Mouse (Mus musculus) intestine, embryonic 15.5 days (tissue): ENCODE measurements around the gene Tuba1c. TPM values are rescaled to one million over a fixed set of nuclear protein-coding genes. Genes with fewer than 3 reads are reported as not detected.

ENCODE experiments used
- ATAC-seq: fragments of 200-750 bp; cut with Nextera tagmentation; 2 replicates; pipeline ENCODE4 v1.8.0; 2017; ENCODE audit warnings: moderate TSS enrichment, moderate library complexity
- H3K27ac ChIP-seq: fragments of 300-500 bp; sonication (generic); 2 replicates; pipeline ENCODE4 v1.5.1; 2015; ENCODE audit warnings: mild to moderate bottlenecking, inconsistent platforms
- H3K27me3 ChIP-seq: fragments of 300-500 bp; sonication (generic); replicated peaks from 2 replicates; pipeline ENCODE4 v1.6.1; 2015; ENCODE audit warnings: inconsistent platforms
- H3K36me3 ChIP-seq: fragments of 300-500 bp; sonication (generic); 2 replicates; pipeline ENCODE4 v1.6.1; 2015; ENCODE audit warnings: inconsistent platforms
- H3K4me1 ChIP-seq: fragments of 300-500 bp; sonication (generic); replicated peaks from 2 replicates; pipeline ENCODE4 v1.6.1; 2015; ENCODE audit warnings: inconsistent platforms
- H3K4me2 ChIP-seq: fragments of 300-500 bp; sonication (generic); replicated peaks from 2 replicates; pipeline ENCODE4 v1.6.1; 2015; ENCODE audit warnings: mild to moderate bottlenecking, inconsistent platforms
- H3K4me3 ChIP-seq: fragments of 300-500 bp; sonication (generic); replicated peaks from 2 replicates; pipeline ENCODE4 v1.5.1; 2015; ENCODE audit warnings: inconsistent platforms
- H3K9ac ChIP-seq: fragments of 300-500 bp; sonication (generic); 2 replicates; pipeline ENCODE4 v1.6.1; 2015; ENCODE audit warnings: inconsistent platforms
- H3K9me3 ChIP-seq: fragments of 300-500 bp; sonication (generic); 2 replicates; pipeline ENCODE4 v1.6.1; 2016; ENCODE audit warnings: inconsistent platforms
- WGBS: fragments of 180-500 bp; shearing (Covaris S2); methylation state at CpG from one replicate; pipeline ENCODE4 v1.1.7; 2015; 5-methylcytosine and 5-hydroxymethylcytosine counted together
- polyA plus RNA-seq: library from polyadenylated mRNA; unstranded; fragments of >200 nt; fragmentation: Nextera tagmentation; extraction: Ambion mirVana; gene quantifications from 2 replicates; pipeline ENCODE4 v1.2.1, GENCODE M21; 2015

Gene Tuba1c
- polyA plus RNA-seq, 1 experiment from 2014 or later: 253 TPM

- no peak overlapping the region for H3K9ac ChIP-seq
Measured at GRCm38 (mm10) chr15:99082322-99082721, 52.6 kb downstream of the Tuba1c start.

GRCm38 (mm10) chr15:99082840-99083239 lies 53.1 kb downstream of the Tuba1c start:
- ATAC-seq: no peak
- Histone ChIP-seq H3K9ac (no peak overlapping the region), H3K4me1 (peaks cover 22% of the 10 kb centered on the region), H3K4me3 (no peak overlapping the region), H3K9me3 (no peaks in the 10 kb centered on the region), H3K4me2 (no peak overlapping the region), H3K27me3 (peaks cover 27% of the 10 kb centered on the region), H3K36me3 (peaks cover 26% of the 10 kb centered on the region), H3K27ac (no peak overlapping the region)
- 87% methylated on average over 16 of the region's 16 CpGs for WGBS

More at GRCm38 (mm10) chr15:99082322-99082721, 52.6 kb downstream of the Tuba1c start:
- H3K27ac ChIP-seq: no peak overlapping the region
- no peaks in the 10 kb centered on the region for H3K9me3 ChIP-seq
- H3K4me2 ChIP-seq: no peak overlapping the region
- peaks cover 27% of the 10 kb centered on the region for H3K36me3 ChIP-seq
- peaks cover 22% of the 10 kb centered on the region for H3K27me3 ChIP-seq
- H3K4me3 ChIP-seq: no peak overlapping the region
- no peak for ATAC-seq
- 96% methylated on average over 12 of the region's 12 CpGs for WGBS
- H3K4me1 ChIP-seq: peaks cover 21% of the 10 kb centered on the region; the same call in 1 of the 2 replicates

- Histone ChIP-seq H3K36me3 (peaks cover 22% of the 10 kb centered on the region), H3K9me3 (no peaks in the 10 kb centered on the region), H3K27ac (peak overlapping the region; percentile 74; the same call in 1 of the 2 replicates), H3K4me1 (peaks cover 26% of the 10 kb centered on the region), H3K9ac (no peak overlapping the region), H3K4me3 (no peak overlapping the region), H3K27me3 (peaks cover 31% of the 10 kb centered on the region), H3K4me2 (no peak overlapping the region)
- 67% methylated on average over 9 of the region's 9 CpGs for WGBS
- peak; percentile 21; the same call in 1 of the 2 replicates for ATAC-seq
Measured at GRCm38 (mm10) chr15:99083258-99083657, 53.6 kb downstream of the Tuba1c start.

- Histone ChIP-seq H3K4me1 (peaks cover 31% of the 10 kb centered on the region), H3K36me3 (peaks cover 22% of the 10 kb centered on the region), H3K27me3 (peaks cover 39% of the 10 kb centered on the region), H3K9me3 (no peaks in the 10 kb centered on the region), H3K9ac (peak overlapping the region; percentile 26; the same call in 1 of the 2 replicates), H3K4me2 (peak overlapping the region; percentile 48), H3K27ac (peak overlapping the region; percentile 74), H3K4me3 (no peak overlapping the region)
- 10% methylated on average over 11 of the region's 11 CpGs for WGBS
- ATAC-seq: peak; percentile 83
Measured at GRCm38 (mm10) chr15:99083867-99084557, 54.3 kb downstream of the Tuba1c start.

GRCm38 (mm10) chr15:99084618-99085017 lies 54.9 kb downstream of the Tuba1c start:
- Histone ChIP-seq H3K4me2 (peak overlapping the region; percentile 48), H3K9me3 (no peaks in the 10 kb centered on the region), H3K4me1 (peaks cover 35% of the 10 kb centered on the region), H3K36me3 (peaks cover 22% of the 10 kb centered on the region), H3K4me3 (no peak overlapping the region), H3K9ac (peak overlapping the region; percentile 26; the same call in 1 of the 2 replicates), H3K27me3 (peaks cover 45% of the 10 kb centered on the region), H3K27ac (0 out of 2 replicates have a peak overlapping the region, but pooled peaks have one; percentile 15)
- ATAC-seq: no peak
- WGBS: 16% methylated on average over 19 of the region's 19 CpGs

- WGBS: 79% methylated on average over 4 of the region's 4 CpGs
Measured at GRCm38 (mm10) chr15:99085997-99086396, 56.3 kb downstream of the Tuba1c start.

GRCm38 (mm10) chr15:99087253-99088075 lies 57.8 kb downstream of the Tuba1c start, which contains the start of gene C1ql4:
TSS of gene C1ql4 (minus strand) at chr15:99087817.
- Histone ChIP-seq H3K9me3 (no peaks in the 10 kb centered on the region), H3K4me1 (peaks cover 35% of the 10 kb centered on the region), H3K27me3 (peaks cover 69% of the 10 kb centered on the region), H3K9ac (no peak within 1 kb of the TSS), H3K4me3 (peak within 1 kb of the TSS; percentile 26), H3K36me3 (peaks cover 7% of the 10 kb centered on the region), H3K4me2 (peak within 1 kb of the TSS; percentile 61), H3K27ac (no peak within 1 kb of the TSS)
- 7% methylated on average over 60 of the region's 60 CpGs for WGBS
- ATAC-seq: no peak

More at GRCm38 (mm10) chr15:99085997-99086396, 56.3 kb downstream of the Tuba1c start:
- H3K27me3 ChIP-seq: peaks cover 56% of the 10 kb centered on the region
- peaks cover 17% of the 10 kb centered on the region for H3K36me3 ChIP-seq
- no peak overlapping the region for H3K4me3 ChIP-seq
- H3K4me1 ChIP-seq: peaks cover 35% of the 10 kb centered on the region
- no peak for ATAC-seq
- H3K4me2 ChIP-seq: no peak overlapping the region
- no peak overlapping the region for H3K9ac ChIP-seq
- H3K9me3 ChIP-seq: no peaks in the 10 kb centered on the region
- no peak overlapping the region for H3K27ac ChIP-seq

Other genes starting within 250 kb of the Tuba1c start
- gene Wnt1, start 240.0 kb upstream of the Tuba1c start, polyA plus RNA-seq: not detected in 2 replicates
- not detected in 2 replicates for gene Ddn, start 220.4 kb upstream of the Tuba1c start, polyA plus RNA-seq
- gene Prkag1, start 198.4 kb upstream of the Tuba1c start, polyA plus RNA-seq: 88.3 and 89.0 TPM in 2 replicates
- gene Kmt2d, start 158.7 kb upstream of the Tuba1c start, polyA plus RNA-seq: 9.6 and 10.4 TPM in 2 replicates
- 10.8 and 12.5 TPM in 2 replicates for gene Rhebl1, start 135.4 kb upstream of the Tuba1c start, polyA plus RNA-seq
- gene Dhh, start 131.4 kb upstream of the Tuba1c start, polyA plus RNA-seq: 0.96 and 1.1 TPM in 2 replicates
- gene Lmbr1l, start 111.7 kb upstream of the Tuba1c start, polyA plus RNA-seq: 18.6 and 19.0 TPM in 2 replicates
- gene Tuba1b, start 95.3 kb upstream of the Tuba1c start, polyA plus RNA-seq: 1,296 and 1,330 TPM in 2 replicates
- gene Gm49450, start 76.3 kb upstream of the Tuba1c start, polyA plus RNA-seq: not detected in 2 replicates
- gene Tuba1a, start 76.2 kb upstream of the Tuba1c start, polyA plus RNA-seq: 981 and 999 TPM in 2 replicates
- 46.9 and 48.1 TPM in 2 replicates for gene Prph, start 25.3 kb downstream of the Tuba1c start, polyA plus RNA-seq
- 24.7 and 25.4 TPM in 2 replicates for gene Troap, start 44.7 kb downstream of the Tuba1c start, polyA plus RNA-seq
- 0.09 TPM in 1 of 2 replicates, not detected in the other for gene C1ql4, start 57.9 kb downstream of the Tuba1c start, polyA plus RNA-seq
- 37.4 and 39.0 TPM in 2 replicates for gene Dnajc22, start 63.3 kb downstream of the Tuba1c start, polyA plus RNA-seq
- gene Spats2, start 96.0 kb downstream of the Tuba1c start, polyA plus RNA-seq: 26.6 and 34.7 TPM in 2 replicates
- 0.45 and 1.00 TPM in 2 replicates for gene Kcnh3, start 195.0 kb downstream of the Tuba1c start, polyA plus RNA-seq
- 119 and 121 TPM in 2 replicates for gene Mcrs1, start 222.1 kb downstream of the Tuba1c start, polyA plus RNA-seq